Mouse (Mus musculus): ENCODE results near the gene Fkbp14.

Gene Fkbp14

DNA sequence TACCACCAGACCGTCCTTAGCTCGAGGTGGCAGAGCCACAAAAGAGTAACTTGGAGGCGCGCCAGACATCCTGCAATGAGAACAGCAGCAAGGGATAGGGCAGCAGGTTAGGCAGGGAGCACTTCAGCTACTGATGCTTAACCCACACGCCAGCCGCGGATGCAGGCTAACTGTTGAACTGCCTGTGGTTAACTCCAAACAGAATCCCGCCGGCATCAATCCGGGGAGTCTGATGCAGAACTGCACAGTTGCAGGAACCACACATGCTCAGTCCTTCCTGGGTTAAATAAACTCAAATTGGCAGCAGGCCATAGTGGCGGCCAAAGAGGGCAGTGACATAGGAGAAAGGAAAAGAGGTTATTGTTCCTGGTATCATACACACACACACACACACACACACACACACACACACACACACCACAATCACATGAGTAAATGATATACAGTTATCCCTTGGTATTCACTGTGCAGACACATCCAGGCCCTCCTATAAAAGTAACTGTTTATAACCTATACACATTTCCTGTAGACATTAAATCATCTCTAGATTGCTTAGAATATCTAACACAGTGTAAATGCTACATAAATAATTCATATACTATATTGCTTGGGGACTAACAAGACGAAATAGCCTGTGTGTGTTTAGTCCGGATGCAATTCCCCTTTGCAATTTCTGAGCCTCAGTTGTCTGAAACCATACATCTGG lies 48.6 kb downstream of the Fkbp14 start:
- H3K27me3 ChIP-seq (ENCODE audit: control insufficient read depth, insufficient read depth, low read length, poor library complexity, severe bottlenecking), result no peaks in the 10 kb centered on the region
- H3K36me3 ChIP-seq (ENCODE audit: control insufficient read depth, insufficient read depth, low read length, poor library complexity, severe bottlenecking), result no peaks in the 10 kb centered on the region
- DNase-seq (ENCODE audit: low read depth, low spot score), result no peak

DNA sequence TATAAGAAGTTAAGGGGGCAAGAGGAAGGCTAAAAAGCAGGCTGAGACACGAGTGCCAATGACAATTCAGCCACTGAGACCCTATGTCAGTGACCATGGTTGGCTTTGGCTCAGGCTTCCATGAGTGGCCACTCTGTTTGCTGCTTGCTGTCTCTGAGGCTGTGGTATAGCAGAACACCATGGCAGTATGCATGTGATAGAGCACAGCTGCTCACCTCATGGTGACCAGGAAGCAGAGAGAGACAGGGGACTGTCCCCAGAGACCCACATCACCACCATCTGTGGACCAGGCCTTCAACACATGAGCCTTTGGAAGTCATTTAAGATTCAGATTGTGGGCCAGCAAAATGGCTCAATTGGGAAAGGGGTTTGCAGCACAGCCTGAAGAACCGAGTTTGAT lies 53.5 kb downstream of the Fkbp14 start:
- H3K27me3 ChIP-seq (ENCODE audit: control insufficient read depth, insufficient read depth, low read length, poor library complexity, severe bottlenecking), result no peaks in the 10 kb centered on the region; the same call in 1 of the 2 replicates
- H3K36me3 ChIP-seq (ENCODE audit: control insufficient read depth, insufficient read depth, low read length, poor library complexity, severe bottlenecking), result no peaks in the 10 kb centered on the region
- no peak for DNase-seq (ENCODE audit: low read depth, low spot score)

DNA sequence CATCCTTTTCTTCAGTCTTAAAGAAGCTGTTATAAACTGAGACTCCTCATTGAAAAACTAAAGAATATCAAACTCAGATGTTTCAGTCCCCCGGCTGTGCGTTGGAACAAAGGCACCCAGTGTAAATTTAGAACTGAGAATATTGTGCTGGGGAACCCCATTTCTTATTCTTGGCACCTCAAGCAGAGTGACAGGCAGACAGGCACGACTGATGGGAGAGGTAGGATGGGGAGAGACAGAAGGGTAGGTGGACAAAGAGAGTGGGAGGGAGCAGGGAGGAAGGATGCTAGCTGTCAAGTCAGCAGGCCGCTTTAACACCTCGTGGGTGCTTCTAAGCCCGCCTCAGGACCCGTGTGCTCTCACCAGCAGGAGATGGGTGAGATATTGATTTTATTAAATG lies 54.3 kb downstream of the Fkbp14 start:
- no peaks in the 10 kb centered on the region for H3K36me3 ChIP-seq (ENCODE audit: control insufficient read depth, insufficient read depth, low read length, poor library complexity, severe bottlenecking)
- no peaks in the 10 kb centered on the region; the same call in 1 of the 2 replicates for H3K27me3 ChIP-seq (ENCODE audit: control insufficient read depth, insufficient read depth, low read length, poor library complexity, severe bottlenecking)
- no peak for DNase-seq (ENCODE audit: low read depth, low spot score)

DNA sequence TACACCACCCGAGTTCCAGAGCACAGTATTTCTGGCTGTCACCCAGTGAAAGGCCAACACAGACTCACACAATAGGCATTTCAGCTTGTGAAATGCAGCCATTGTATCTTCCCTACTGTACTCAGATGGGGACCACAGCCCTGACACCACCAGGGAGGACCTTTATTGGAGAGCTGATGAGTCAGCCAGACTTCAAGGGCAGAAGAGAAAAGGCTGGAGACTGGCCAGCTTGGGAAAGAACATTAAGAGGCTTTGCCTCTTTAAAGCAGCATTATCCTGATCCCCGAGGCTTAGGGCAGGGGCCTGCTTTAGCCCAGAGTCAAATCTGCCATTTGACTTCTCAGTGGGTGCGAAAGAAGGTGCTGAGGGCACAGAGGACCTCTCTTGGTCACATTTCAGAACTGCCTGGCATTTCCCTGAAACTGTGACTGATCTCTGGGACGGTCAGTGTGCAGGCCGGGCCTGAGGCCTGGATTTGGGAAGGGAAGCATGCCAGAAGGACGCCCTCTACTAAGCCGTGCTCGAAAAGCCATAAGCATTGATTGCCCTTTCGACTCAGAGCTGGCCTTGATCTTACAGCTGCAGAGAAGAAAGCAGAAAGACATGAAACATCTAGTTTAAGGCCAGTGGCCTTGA lies 56.7 kb downstream of the Fkbp14 start:
- no peaks in the 10 kb centered on the region for H3K36me3 ChIP-seq (ENCODE audit: control insufficient read depth, insufficient read depth, low read length, poor library complexity, severe bottlenecking)
- no peak for DNase-seq (ENCODE audit: low read depth, low spot score)

DNA sequence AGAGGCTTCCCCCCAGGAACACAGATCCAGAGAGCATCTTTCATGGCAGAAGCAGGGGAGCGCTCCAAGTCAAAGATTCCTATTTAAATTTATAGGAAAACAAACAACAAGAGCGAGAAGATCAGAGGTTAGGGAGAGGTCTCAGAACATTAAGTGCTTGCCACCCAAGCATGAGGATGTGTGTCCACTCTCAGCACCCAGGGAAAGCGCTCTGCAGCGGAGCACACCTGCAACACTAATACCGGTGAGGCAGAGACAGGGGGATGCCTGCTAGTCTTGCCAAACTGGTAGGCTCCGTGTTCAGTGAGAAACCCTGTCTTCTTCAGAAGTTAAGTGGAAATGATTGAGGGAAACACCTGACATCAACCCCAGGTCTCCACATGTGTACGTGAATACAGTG lies 57.7 kb downstream of the Fkbp14 start:
- DNase-seq (ENCODE audit: low read depth, low spot score), result no peak
- Histone ChIP-seq H3K27me3 (ENCODE audit: control insufficient read depth, insufficient read depth, low read length, poor library complexity, severe bottlenecking) (no peaks in the 10 kb centered on the region; the same call in 1 of the 2 replicates), H3K36me3 (ENCODE audit: control insufficient read depth, insufficient read depth, low read length, poor library complexity, severe bottlenecking) (no peaks in the 10 kb centered on the region)

More for the DNA sequence above, 56.7 kb downstream of the Fkbp14 start:
- no peaks in the 10 kb centered on the region; the same call in 1 of the 2 replicates for H3K27me3 ChIP-seq (ENCODE audit: control insufficient read depth, insufficient read depth, low read length, poor library complexity, severe bottlenecking)

DNA sequence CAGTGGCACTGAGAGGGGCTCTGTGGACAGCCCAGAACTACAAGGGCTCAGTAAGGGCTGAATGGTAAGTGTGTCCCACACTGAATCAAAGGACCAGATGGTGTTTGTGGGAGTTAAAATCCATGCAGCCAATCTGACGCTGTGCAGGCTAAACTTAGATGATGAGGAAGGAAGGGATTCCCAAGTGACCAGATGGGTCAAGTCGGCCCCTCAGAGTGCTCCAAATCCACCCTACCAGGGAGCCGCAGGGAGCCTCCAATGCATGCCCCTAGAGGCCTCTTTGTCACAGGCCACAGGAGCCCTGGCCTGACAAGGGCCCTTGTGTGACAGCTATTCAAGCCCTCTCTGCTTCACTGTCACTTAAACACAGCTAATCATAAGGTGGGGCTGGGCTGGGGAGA lies 58.3 kb downstream of the Fkbp14 start:
- Histone ChIP-seq H3K27me3 (ENCODE audit: control insufficient read depth, insufficient read depth, low read length, poor library complexity, severe bottlenecking) (no peaks in the 10 kb centered on the region; the same call in 1 of the 2 replicates), H3K36me3 (ENCODE audit: control insufficient read depth, insufficient read depth, low read length, poor library complexity, severe bottlenecking) (no peaks in the 10 kb centered on the region)
- no peak for DNase-seq (ENCODE audit: low read depth, low spot score)

DNA sequence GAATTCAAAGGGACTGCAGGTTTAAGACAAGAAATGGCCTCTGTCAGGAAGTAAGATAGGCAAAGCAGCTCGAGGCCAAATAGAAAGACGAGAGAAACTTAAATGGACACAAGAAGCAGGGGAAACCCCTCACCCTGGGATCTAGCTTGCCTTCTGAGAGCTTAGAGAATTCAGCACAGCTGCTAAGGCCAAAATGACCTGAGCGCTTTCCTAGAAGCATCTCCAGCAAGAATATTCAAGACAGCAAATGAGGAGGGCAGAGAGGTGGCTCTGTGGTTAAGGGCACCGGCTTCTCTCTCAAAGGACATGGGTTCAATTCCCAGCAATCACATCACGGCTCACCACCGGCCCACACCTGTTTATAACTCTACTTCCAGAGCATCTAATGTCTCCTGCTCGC lies 60.1 kb downstream of the Fkbp14 start:
- DNase-seq (ENCODE audit: low read depth, low spot score), result no peak
- no peaks in the 10 kb centered on the region for H3K36me3 ChIP-seq (ENCODE audit: control insufficient read depth, insufficient read depth, low read length, poor library complexity, severe bottlenecking)
- H3K27me3 ChIP-seq (ENCODE audit: control insufficient read depth, insufficient read depth, low read length, poor library complexity, severe bottlenecking), result no peaks in the 10 kb centered on the region; the same call in 1 of the 2 replicates

DNA sequence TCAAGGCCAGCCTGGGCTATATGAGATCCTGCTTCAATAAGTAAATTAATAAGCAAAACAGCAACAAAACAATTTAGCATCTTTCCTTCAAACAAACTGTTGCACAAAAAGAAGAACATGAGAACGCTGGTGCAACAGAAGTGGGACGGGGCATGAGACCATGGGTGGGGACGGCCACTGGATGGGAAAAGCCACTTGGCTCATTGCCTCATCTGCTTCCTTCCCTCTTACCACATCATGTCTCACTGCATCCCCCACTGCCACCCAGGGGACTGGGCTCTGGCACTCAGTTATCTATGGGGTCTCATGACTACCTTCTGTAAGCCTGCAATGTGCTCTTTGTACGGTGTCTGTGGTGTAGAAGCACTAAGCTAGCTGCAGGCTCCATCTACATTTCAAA lies 61.6 kb downstream of the Fkbp14 start:
- DNase-seq (ENCODE audit: low read depth, low spot score), result no peak
- H3K27me3 ChIP-seq (ENCODE audit: control insufficient read depth, insufficient read depth, low read length, poor library complexity, severe bottlenecking), result no peaks in the 10 kb centered on the region
- H3K36me3 ChIP-seq (ENCODE audit: control insufficient read depth, insufficient read depth, low read length, poor library complexity, severe bottlenecking), result no peaks in the 10 kb centered on the region

DNA sequence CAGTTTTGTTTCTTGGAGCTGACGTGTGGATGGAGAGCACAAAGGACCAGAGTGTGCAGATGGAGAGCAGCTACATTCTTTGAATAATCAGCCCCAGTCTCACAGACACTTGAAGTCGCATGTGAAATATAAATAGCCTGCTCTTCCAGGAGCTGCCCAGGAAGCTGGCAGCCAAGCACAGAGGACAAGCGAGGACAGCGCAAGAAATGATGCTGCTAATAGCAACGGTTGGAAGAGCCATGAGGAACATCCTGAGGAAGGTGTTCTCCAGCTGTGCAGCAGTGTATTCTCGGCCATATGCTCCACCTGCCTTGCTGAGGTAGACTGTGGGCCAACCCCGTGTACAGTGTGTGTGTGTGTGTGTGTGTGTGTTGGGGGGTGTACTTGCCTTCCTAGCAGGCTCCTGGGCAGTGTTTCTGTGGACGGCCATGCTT lies 66.0 kb downstream of the Fkbp14 start:
- no peaks in the 10 kb centered on the region for H3K36me3 ChIP-seq (ENCODE audit: control insufficient read depth, insufficient read depth, low read length, poor library complexity, severe bottlenecking)
- no peaks in the 10 kb centered on the region for H3K27me3 ChIP-seq (ENCODE audit: control insufficient read depth, insufficient read depth, low read length, poor library complexity, severe bottlenecking)
- no peak for DNase-seq (ENCODE audit: low read depth, low spot score)

DNA sequence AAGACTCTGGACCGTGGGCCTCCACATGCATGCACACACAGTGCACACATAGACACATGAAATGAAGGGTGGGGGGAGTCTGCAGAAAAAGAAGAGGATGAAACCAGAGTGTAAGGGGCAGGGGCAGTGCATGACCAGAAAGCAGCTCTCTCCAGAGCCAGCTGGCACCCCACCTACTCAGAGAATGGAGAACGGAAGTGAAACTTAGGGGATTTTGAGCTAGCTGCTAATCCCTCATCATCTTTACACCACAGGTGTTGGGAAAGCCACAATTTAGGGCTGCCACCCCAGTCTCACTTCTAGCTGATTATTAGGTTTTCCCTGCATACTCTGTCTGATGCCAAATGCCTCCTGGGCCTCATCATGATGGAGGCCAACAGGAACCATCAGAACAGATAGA lies 66.9 kb downstream of the Fkbp14 start:
- Histone ChIP-seq H3K36me3 (ENCODE audit: control insufficient read depth, insufficient read depth, low read length, poor library complexity, severe bottlenecking) (no peaks in the 10 kb centered on the region), H3K27me3 (ENCODE audit: control insufficient read depth, insufficient read depth, low read length, poor library complexity, severe bottlenecking) (no peaks in the 10 kb centered on the region)
- DNase-seq (ENCODE audit: low read depth, low spot score), result no peak

DNA sequence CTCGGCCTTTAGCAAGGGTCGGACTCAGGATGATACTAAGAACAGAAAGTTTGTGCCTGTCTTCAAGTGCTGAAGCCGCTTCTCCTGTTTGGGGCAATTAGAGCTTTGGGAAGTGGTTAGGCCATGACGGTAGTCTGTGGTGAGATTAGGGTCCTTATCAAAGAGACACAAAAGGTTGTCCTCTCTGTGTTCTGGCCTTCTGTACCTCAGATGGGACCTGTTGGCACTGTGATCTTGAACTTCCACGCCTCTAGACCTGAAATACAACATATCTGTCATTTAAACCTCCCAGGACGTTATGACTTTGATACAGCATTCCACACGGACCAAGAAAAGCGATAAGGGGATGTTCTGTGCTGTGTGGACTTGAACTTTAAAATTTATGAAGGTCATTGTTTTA lies 68.4 kb downstream of the Fkbp14 start:
- Histone ChIP-seq H3K27me3 (ENCODE audit: control insufficient read depth, insufficient read depth, low read length, poor library complexity, severe bottlenecking) (no peaks in the 10 kb centered on the region), H3K36me3 (ENCODE audit: control insufficient read depth, insufficient read depth, low read length, poor library complexity, severe bottlenecking) (no peaks in the 10 kb centered on the region)
- DNase-seq (ENCODE audit: low read depth, low spot score), result no peak

All from splenic B cell, adult 2 months (primary cell).